Mouse (Mus musculus): ENCODE measurements around the gene Cpn1. TPM values are rescaled to one million over a fixed set of nuclear protein-coding genes. Genes with fewer than 3 reads are reported as not detected.

Gene Cpn1
- total and polyA plus RNA-seq, 3 experiments: 0.27 to 0.33 TPM; not detected in 1

DNA sequence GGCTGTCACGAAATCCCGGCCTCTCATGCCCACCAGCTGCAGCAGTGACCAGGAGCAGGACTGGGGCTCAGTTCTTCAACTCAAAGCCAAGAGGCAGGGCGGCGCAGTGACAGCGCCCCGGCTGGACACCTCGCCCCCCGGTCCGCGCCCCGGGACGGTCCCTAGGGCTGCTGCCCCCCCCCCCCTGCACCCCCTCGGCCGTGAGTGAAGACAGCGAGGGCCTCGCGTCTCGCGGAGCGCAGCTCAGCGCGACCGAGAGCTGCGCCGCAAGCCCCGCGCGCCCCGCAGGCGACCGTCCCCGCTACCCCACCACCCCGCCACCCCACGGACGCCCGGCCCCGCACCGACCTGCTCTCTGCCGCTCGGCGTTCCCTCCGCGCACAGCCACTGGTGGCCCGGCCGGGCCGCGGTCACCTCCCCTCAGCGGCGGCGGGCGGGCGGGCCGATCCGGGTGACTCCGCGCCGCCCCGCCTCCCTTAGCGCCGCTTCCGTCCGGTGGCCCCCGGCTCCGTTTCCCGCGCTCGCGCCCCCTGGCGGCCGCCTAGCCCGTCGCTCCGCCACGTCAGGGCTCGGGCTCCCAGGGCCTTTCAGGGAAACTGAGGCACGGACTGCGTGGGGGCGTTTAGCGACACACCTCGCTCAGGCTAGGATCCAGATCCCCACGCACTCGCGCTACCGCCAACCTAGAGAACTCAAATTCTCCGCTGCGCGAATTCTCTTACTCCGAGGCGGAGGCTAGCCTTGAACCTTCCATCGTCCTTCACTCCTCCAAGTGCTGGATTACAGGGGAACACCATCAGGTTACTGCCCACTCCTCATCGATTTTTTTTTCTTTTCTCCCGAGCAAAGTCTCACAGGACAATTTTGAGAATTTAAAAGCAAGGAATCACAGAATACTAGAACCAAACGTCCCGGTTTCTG, 46.3 kb downstream of the Cpn1 start, which contains the start of gene Dnmbp (continued):
- TF ChIP-seq USF2 (IDR thresholded peaks at IDR 0.05; ENCODE audit: borderline replicate concordance in 1 of 2, insufficient read depth in 1 of 2, low read depth in 1 of 2, low read length in 2 of 2) (no peak), CTCF (IDR thresholded peaks at IDR 0.05 in 2 of 3, conservative IDR thresholded peaks at IDR 0.05 in 1 of 3; ENCODE audit: control insufficient read depth in 1 of 3, insufficient read depth in 1 of 3, low read depth in 2 of 3, low read length in 3 of 3, poor library complexity in 1 of 3, severe bottlenecking in 1 of 3) (peak; percentile 56 to 99 (median 88)), KAT2A (conservative IDR thresholded peaks at IDR 0.05; ENCODE audit: low read depth, low read length) (no peak; the same call in 1 of the 2 replicates), POLR2AphosphoS5 (IDR thresholded peaks at IDR 0.05; ENCODE audit: borderline replicate concordance, low read depth, low read length) (no peak), RCOR1 (IDR thresholded peaks at IDR 0.05; ENCODE audit: low read depth, low read length) (no peak), MXI1 (IDR thresholded peaks at IDR 0.05; ENCODE audit: low read depth, low read length) (peak; percentile 63), MAX (IDR thresholded peaks at IDR 0.05; ENCODE audit: low read length) (no peak; the same call in 1 of the 2 replicates)

DNA sequence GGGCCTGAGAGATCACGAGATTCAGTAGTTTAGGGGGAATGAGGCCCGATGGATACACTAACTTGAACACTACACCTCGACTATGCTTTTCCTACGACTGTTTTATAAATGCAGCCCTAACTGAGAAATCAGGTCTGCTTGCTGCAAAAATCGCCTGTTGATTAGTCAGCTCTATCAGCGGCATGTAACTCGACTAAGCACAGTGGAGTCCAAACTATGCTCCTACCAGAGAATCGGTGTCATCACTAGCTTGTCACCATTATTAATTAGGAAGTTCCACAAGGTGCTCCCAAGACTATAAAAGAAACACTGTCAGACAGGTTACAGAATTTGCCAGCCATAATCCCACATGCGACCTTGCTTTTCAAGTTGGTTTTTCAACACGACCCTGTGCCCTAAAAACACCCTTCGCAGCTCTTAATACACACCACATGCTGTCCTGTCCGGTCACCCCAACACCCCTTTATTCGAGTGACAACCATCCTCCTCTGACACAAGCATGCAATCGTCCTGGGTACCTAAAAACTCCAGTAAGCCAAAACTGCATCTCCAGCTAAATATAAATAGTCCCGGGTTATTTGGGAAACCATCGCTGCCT, 47.1 kb downstream of the Cpn1 start:
- Histone ChIP-seq H3K27me3 (ENCODE audit: control insufficient read depth in 1 of 2, insufficient read depth in 2 of 2, low read length in 2 of 2) (no peaks in the 10 kb centered on the region), H3K36me3 (ENCODE audit: control insufficient read depth in 1 of 2, insufficient read depth in 2 of 2, low read length in 2 of 2) (peaks cover 0 to 8% of the 10 kb centered on the region in 2 experiments; a peak in 2 of 4 replicates), H3K27ac (ENCODE audit: control insufficient read depth, low read depth, low read length) (no peak overlapping the region), H3K9me3 (replicated peaks; ENCODE audit: insufficient read depth, low read length) (no peaks in the 10 kb centered on the region), H3K79me2 (ENCODE audit: control insufficient read depth, insufficient read depth, low read length, poor library complexity) (no peaks in the 10 kb centered on the region; the same call in 1 of the 2 replicates), H3K4me3 (ENCODE audit: control insufficient read depth in 1 of 2, insufficient read depth in 1 of 2, low read depth in 2 of 2, low read length in 2 of 2) (peak overlapping the region; percentile 78 to 87), H3K4me1 (ENCODE audit: control insufficient read depth in 1 of 2, insufficient read depth in 2 of 2, low read length in 2 of 2) (peaks cover 3 to 14% of the 10 kb centered on the region in 2 experiments; a peak in 3 of 4 replicates), H3K9ac (ENCODE audit: control insufficient read depth, low read depth, low read length, poor library complexity, severe bottlenecking) (peak overlapping the region; percentile 79)
- DNase-seq (ENCODE audit: low read depth, low spot score): peak; percentile 59
- TF ChIP-seq ETS1 (IDR thresholded peaks at IDR 0.05; ENCODE audit: low read depth, low read length) (no peak), RAD21 (IDR thresholded peaks at IDR 0.05; ENCODE audit: low read depth, low read length) (no peak), CHD2 (IDR thresholded peaks at IDR 0.05; ENCODE audit: low read length) (no peak), POLR2A (IDR thresholded peaks at IDR 0.05; ENCODE audit: control insufficient read depth in 1 of 2, insufficient read depth in 1 of 2, low read depth in 1 of 2, low read length in 2 of 2, poor library complexity in 1 of 2) (no peak), USF2 (IDR thresholded peaks at IDR 0.05; ENCODE audit: borderline replicate concordance in 1 of 2, insufficient read depth in 1 of 2, low read depth in 1 of 2, low read length in 2 of 2) (no peak), POLR2AphosphoS2 (IDR thresholded peaks at IDR 0.05; ENCODE audit: low read length) (no peak), MAX (IDR thresholded peaks at IDR 0.05; ENCODE audit: low read length) (peak; percentile 44; the same call in 1 of the 2 replicates), MXI1 (IDR thresholded peaks at IDR 0.05; ENCODE audit: low read depth, low read length) (peak; percentile 52; the same call in 1 of the 2 replicates), NELFE (IDR thresholded peaks at IDR 0.05; ENCODE audit: low read depth, low read length) (no peak), MAFK (IDR thresholded peaks at IDR 0.05; ENCODE audit: borderline replicate concordance, low read depth, low read length) (no peak), GATA1 (IDR thresholded peaks at IDR 0.05; ENCODE audit: low read depth, low read length) (no peak), SIN3A (IDR thresholded peaks at IDR 0.05; ENCODE audit: low read length) (peak; percentile 52), USF1 (IDR thresholded peaks at IDR 0.05; ENCODE audit: low read depth, low read length) (no peak), TAL1 (IDR thresholded peaks at IDR 0.05; ENCODE audit: low read length) (no peak)

Measured in MEL (cell line).